Mouse (Mus musculus) macrophage (primary cell): ENCODE results near the gene Prex1. TPM values are rescaled to one million over a fixed set of nuclear protein-coding genes. Genes with fewer than 3 reads are reported as not detected.
A peak's percentile ranks its signal among the peaks of the same experiment; 100 is the strongest.

Experiments used
- H3K27ac ChIP-seq: fragments of 350-480 bp; formaldehyde crosslinking; 2 replicates; pipeline ENCODE4 v1.9.0; 2021
- H3K36me3 ChIP-seq: fragments of 350-480 bp; formaldehyde crosslinking; 2 replicates; pipeline ENCODE4 v1.9.0; 2021; ENCODE audit errors: inconsistent target
- H3K4me3 ChIP-seq: fragments of 350-480 bp; formaldehyde crosslinking; 2 replicates; pipeline ENCODE4 v1.9.0; 2021; ENCODE audit errors: inconsistent target
- H3K79me2 ChIP-seq: fragments of 350-480 bp; formaldehyde crosslinking; 2 replicates; pipeline ENCODE4 v1.9.0; 2021; ENCODE audit errors: inconsistent target
- WGBS: methylation state at CpG from one replicate; pipeline ENCODE4 v1.1.7; 2026; ENCODE audit warnings: inconsistent platforms; ENCODE audit not compliant: missing documents; 5-methylcytosine and 5-hydroxymethylcytosine counted together
- polyA plus RNA-seq: library from polyadenylated mRNA; stranded (reverse); fragments of 250-400 nt; gene quantifications from 3 replicates; pipeline ENCODE4 v1.2.4, GENCODE M21; 2018; ENCODE audit warnings: inconsistent platforms

Gene Prex1
- polyA plus RNA-seq, 1 experiment from 2014 or later, result 51.9 TPM

GRCm38 (mm10) chr2:166635521-166635920 is 78.1 kb downstream of the Prex1 start:
- 96% methylated on average over 10 of the region's 10 CpGs for WGBS
- Histone ChIP-seq H3K27ac (no peak overlapping the region), H3K4me3 (no peak overlapping the region), H3K79me2 (peaks cover 84% of the 10 kb centered on the region; the same call in 1 of the 2 replicates), H3K36me3 (peaks cover 67% of the 10 kb centered on the region)

GRCm38 (mm10) chr2:166632571-166633361 is 80.9 kb downstream of the Prex1 start:
- Histone ChIP-seq H3K4me3 (no peak overlapping the region), H3K36me3 (peaks cover 58% of the 10 kb centered on the region), H3K79me2 (peaks cover 87% of the 10 kb centered on the region; the same call in 1 of the 2 replicates), H3K27ac (no peak overlapping the region)
- WGBS, result 91% methylated on average over 13 of the region's 13 CpGs

- WGBS, result 87% methylated on average over 10 of the region's 10 CpGs
- Histone ChIP-seq H3K36me3 (peaks cover 47% of the 10 kb centered on the region), H3K27ac (peak overlapping the region; percentile 30; the same call in 1 of the 2 replicates), H3K79me2 (peaks cover 84% of the 10 kb centered on the region; the same call in 1 of the 2 replicates), H3K4me3 (no peak overlapping the region)
These were observed 81.9 kb downstream of the Prex1 start for GRCm38 (mm10) chr2:166631621-166632171.

- H3K36me3 ChIP-seq, result peaks cover 42% of the 10 kb centered on the region
These were observed 82.4 kb downstream of the Prex1 start for GRCm38 (mm10) chr2:166631189-166631588.

GRCm38 (mm10) chr2:166629941-166630674 is 83.5 kb downstream of the Prex1 start:
- peaks cover 84% of the 10 kb centered on the region; the same call in 1 of the 2 replicates for H3K79me2 ChIP-seq
- no peak overlapping the region for H3K4me3 ChIP-seq
- WGBS, result 53% methylated on average over 17 of the region's 17 CpGs
- peaks cover 31% of the 10 kb centered on the region for H3K36me3 ChIP-seq
- H3K27ac ChIP-seq, result peak overlapping the region; percentile 30; the same call in 1 of the 2 replicates

More at GRCm38 (mm10) chr2:166631189-166631588, 82.4 kb downstream of the Prex1 start:
- Histone ChIP-seq H3K79me2 (peaks cover 84% of the 10 kb centered on the region; the same call in 1 of the 2 replicates), H3K27ac (peak overlapping the region; percentile 30), H3K4me3 (no peak overlapping the region)
- 72% methylated on average over 5 of the region's 5 CpGs for WGBS

- Histone ChIP-seq H3K4me3 (no peak overlapping the region), H3K27ac (peak overlapping the region; percentile 53), H3K36me3 (peaks cover 8% of the 10 kb centered on the region; the same call in 1 of the 2 replicates), H3K79me2 (peaks cover 76% of the 10 kb centered on the region; the same call in 1 of the 2 replicates)
- WGBS, result 27% methylated on average over 6 of the region's 6 CpGs
These were observed 86.1 kb downstream of the Prex1 start for GRCm38 (mm10) chr2:166627578-166627977.

- H3K27ac ChIP-seq, result no peak overlapping the region
- peaks cover 64% of the 10 kb centered on the region; the same call in 1 of the 2 replicates for H3K79me2 ChIP-seq
- WGBS, result 33% methylated on average over 10 of the region's 11 CpGs
- H3K4me3 ChIP-seq, result no peak overlapping the region
- peaks cover 13% of the 10 kb centered on the region; the same call in 1 of the 2 replicates for H3K36me3 ChIP-seq
These were observed 88.4 kb downstream of the Prex1 start for GRCm38 (mm10) chr2:166625219-166625618.

- WGBS, result 36% methylated on average over 9 of the region's 9 CpGs
- Histone ChIP-seq H3K36me3 (peaks cover 34% of the 10 kb centered on the region), H3K4me3 (no peak overlapping the region), H3K79me2 (peaks cover 46% of the 10 kb centered on the region; the same call in 1 of the 2 replicates), H3K27ac (peak overlapping the region; percentile 24)
These were observed 90.5 kb downstream of the Prex1 start for GRCm38 (mm10) chr2:166623081-166623567.

- peaks cover 46% of the 10 kb centered on the region; the same call in 1 of the 2 replicates for H3K79me2 ChIP-seq
- peak overlapping the region; percentile 24; the same call in 1 of the 2 replicates for H3K27ac ChIP-seq
- 61% methylated on average over 7 of the region's 7 CpGs for WGBS
- no peak overlapping the region for H3K4me3 ChIP-seq
- H3K36me3 ChIP-seq, result peaks cover 40% of the 10 kb centered on the region
These were observed 91.0 kb downstream of the Prex1 start for GRCm38 (mm10) chr2:166622590-166622989.

GRCm38 (mm10) chr2:166622079-166622478 is 91.6 kb downstream of the Prex1 start:
- Histone ChIP-seq H3K27ac (no peak overlapping the region), H3K36me3 (peaks cover 45% of the 10 kb centered on the region), H3K79me2 (peaks cover 44% of the 10 kb centered on the region; the same call in 1 of the 2 replicates), H3K4me3 (no peak overlapping the region)
- 91% methylated on average over 6 of the region's 6 CpGs for WGBS

GRCm38 (mm10) chr2:166620529-166621466 is 92.8 kb downstream of the Prex1 start:
- Histone ChIP-seq H3K79me2 (peaks cover 32% of the 10 kb centered on the region; the same call in 1 of the 2 replicates), H3K36me3 (peaks cover 57% of the 10 kb centered on the region), H3K4me3 (no peak overlapping the region), H3K27ac (no peak overlapping the region)
- WGBS, result 66% methylated on average over 20 of the region's 20 CpGs

GRCm38 (mm10) chr2:166619906-166620490 is 93.6 kb downstream of the Prex1 start:
- Histone ChIP-seq H3K79me2 (peaks cover 24% of the 10 kb centered on the region; the same call in 1 of the 2 replicates), H3K27ac (no peak overlapping the region), H3K4me3 (no peak overlapping the region), H3K36me3 (peaks cover 65% of the 10 kb centered on the region)
- 67% methylated on average over 10 of the region's 10 CpGs for WGBS

- Histone ChIP-seq H3K27ac (no peak overlapping the region), H3K79me2 (peaks cover 16% of the 10 kb centered on the region; the same call in 1 of the 2 replicates), H3K4me3 (no peak overlapping the region), H3K36me3 (peaks cover 71% of the 10 kb centered on the region)
- 77% methylated on average over 5 of the region's 5 CpGs for WGBS
These were observed 94.4 kb downstream of the Prex1 start for GRCm38 (mm10) chr2:166619270-166619669.
